Mouse (Mus musculus) forelimb bud, embryonic 11.5 days (tissue): ENCODE measurements around the gene Msantd3.

Experiments
- DNase-seq: peaks from one replicate; pipeline ENCODE4 v3.0.0-alpha.2; 2012; ENCODE audit warnings: low read depth, low spot score

Msantd3 gene

GRCm38 (mm10) chr4:48539841-48540575, at the start of gene Msantd3:
Gene Msantd3 (plus strand): TSS chr4:48539935.
- peak; percentile 59 for DNase-seq

GRCm38 (mm10) chr4:48491290-48491743, 48.4 kb upstream of the Msantd3 start:
- peak; percentile 27 for DNase-seq

- DNase-seq, result no peak
Measured at GRCm38 (mm10) chr4:48492510-48492909, 47.2 kb upstream of the Msantd3 start.

GRCm38 (mm10) chr4:48510861-48511260, 28.9 kb upstream of the Msantd3 start:
- no peak for DNase-seq

GRCm38 (mm10) chr4:48529559-48529958, 10.2 kb upstream of the Msantd3 start:
- DNase-seq, result no peak

GRCm38 (mm10) chr4:48531804-48532601, 7.7 kb upstream of the Msantd3 start:
- no peak for DNase-seq

- no peak for DNase-seq
Measured at GRCm38 (mm10) chr4:48536275-48536674, 3.5 kb upstream of the Msantd3 start.

- DNase-seq, result no peak
Measured at GRCm38 (mm10) chr4:48537024-48537423, 2.7 kb upstream of the Msantd3 start.

- no peak for DNase-seq
Measured at GRCm38 (mm10) chr4:48538581-48538980, 1.2 kb upstream of the Msantd3 start.

- no peak for DNase-seq
Measured at GRCm38 (mm10) chr4:48540576-48541111, 909 bp downstream of the Msantd3 start.

GRCm38 (mm10) chr4:48541526-48542250, 2.0 kb downstream of the Msantd3 start:
- DNase-seq, result no peak

- DNase-seq, result no peak
Measured at GRCm38 (mm10) chr4:48542351-48542750, 2.6 kb downstream of the Msantd3 start.

- no peak for DNase-seq
Measured at GRCm38 (mm10) chr4:48543071-48543865, 3.5 kb downstream of the Msantd3 start.

- no peak for DNase-seq
Measured at GRCm38 (mm10) chr4:48544141-48544540, 4.4 kb downstream of the Msantd3 start.

GRCm38 (mm10) chr4:48545966-48546365, 6.2 kb downstream of the Msantd3 start:
- DNase-seq, result no peak

- no peak for DNase-seq
Measured at GRCm38 (mm10) chr4:48546568-48547496, 7.1 kb downstream of the Msantd3 start.

- DNase-seq, result peak; percentile 63
Measured at GRCm38 (mm10) chr4:48548393-48549045, 8.8 kb downstream of the Msantd3 start.

GRCm38 (mm10) chr4:48549661-48550060, 9.9 kb downstream of the Msantd3 start:
- no peak for DNase-seq

GRCm38 (mm10) chr4:48552486-48553064, 12.8 kb downstream of the Msantd3 start:
- DNase-seq, result no peak
